9 mouse cellular contexts compared by ENCODE assay signal in the genomic region with DNA sequence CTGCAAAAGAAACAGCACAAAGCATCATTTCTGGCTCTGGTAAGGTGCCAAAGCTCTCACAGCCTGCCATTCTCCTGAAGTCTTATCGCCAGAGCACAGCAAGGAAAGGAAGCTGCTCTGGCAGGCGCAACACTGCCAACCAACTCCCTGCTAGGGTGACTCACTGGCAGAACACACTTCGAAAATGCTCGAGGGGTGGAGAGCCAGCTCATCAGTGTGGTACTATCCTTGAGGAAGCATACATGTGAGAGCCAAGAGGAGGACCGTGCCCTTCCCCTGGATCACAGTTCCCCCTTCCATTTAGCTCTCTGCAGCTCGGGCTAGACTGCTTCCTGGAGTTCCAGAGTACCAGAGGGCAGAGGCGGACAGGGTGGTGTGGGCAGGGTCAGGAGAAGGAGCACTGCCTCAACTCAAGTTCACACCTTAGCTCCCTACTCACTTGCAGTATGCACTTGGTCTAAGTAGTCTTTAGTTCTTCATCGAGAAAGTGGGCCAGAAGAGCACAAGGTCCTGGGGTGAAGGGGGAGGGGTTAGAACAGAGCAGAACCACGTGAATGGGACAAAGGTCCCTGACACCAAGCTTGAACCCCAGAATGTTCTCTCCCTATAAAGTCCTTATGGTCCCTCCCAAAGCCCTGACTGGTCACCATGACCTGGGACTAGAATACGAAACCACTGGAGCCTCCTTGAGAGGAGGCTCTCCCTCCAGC.
A peak's percentile ranks its signal among the peaks of the same experiment; 100 is the strongest.
DNase-seq lines count a peak whose midpoint lies in the region; ATAC-seq lines count a peak whose summit lies in the region.
"Had no signal": no experiment of that assay in that cellular context is flagged by ENCODE, and none has a peak within 500 bp of the region (broad histone marks: within the 10 kb centered on the region; RNA-seq: fewer than 3 reads in every experiment).

No protein-coding gene starts in this region.

- WGBS in hindbrain, embryonic 10.5 days = 88% methylated on average over 10 of the region's 10 CpGs
- WGBS in hindbrain, embryonic 11.5 days = 91% methylated on average over 10 of the region's 10 CpGs
- 77% methylated on average over 10 of the region's 10 CpGs for WGBS in hindbrain, embryonic 15.5 days
- WGBS in midbrain, embryonic 13.5 days = 83% methylated on average over 10 of the region's 10 CpGs

- no peaks in the 10 kb centered on the region for H3K9me3 ChIP-seq in hindbrain, embryonic 10.5 days
- no peaks in the 10 kb centered on the region for H3K9me3 ChIP-seq in hindbrain, embryonic 11.5 days (ENCODE audit: control insufficient read depth, low read length)
- no peaks in the 10 kb centered on the region for H3K9me3 ChIP-seq in hindbrain, embryonic 15.5 days
- no peaks in the 10 kb centered on the region for H3K9me3 ChIP-seq in midbrain, embryonic 13.5 days

- 0 out of 2 replicates have a peak overlapping the region, but pooled peaks have one; percentile 29 for H3K27ac ChIP-seq in hindbrain, embryonic 10.5 days
- no peak overlapping the region for H3K27ac ChIP-seq in hindbrain, embryonic 11.5 days (ENCODE audit: low read depth, low read length)
- peak overlapping the region; percentile 47; the same call in 1 of the 2 replicates for H3K27ac ChIP-seq in hindbrain, embryonic 15.5 days (replicated peaks)
- 0 out of 2 replicates have a peak overlapping the region, but pooled peaks have one; percentile 21 for H3K27ac ChIP-seq in midbrain, embryonic 13.5 days
- H3K27ac ChIP-seq: macrophage had no signal

- H3K9ac ChIP-seq in hindbrain, embryonic 11.5 days (ENCODE audit: low read depth, low read length) = no peak overlapping the region
- H3K9ac ChIP-seq in hindbrain, embryonic 15.5 days = no peak overlapping the region
- H3K9ac ChIP-seq in midbrain, embryonic 13.5 days (replicated peaks) = no peak overlapping the region

- DNase-seq in hindbrain, embryonic 10.5 days (ENCODE audit: low spot score) = no peak
- DNase-seq in hindbrain, embryonic 11.5 days (ENCODE audit: low spot score) = no peak
- DNase-seq in Muller cell, postnatal 12 days (ENCODE audit: inconsistent ontology term) = peak; percentile 52
- DNase-seq in spleen, adult 12 weeks (ENCODE audit: low spot score) = no peak
- no peak for DNase-seq in neural tube, embryonic 10.5 days (ENCODE audit: extremely low spot score, low spot score)

- H3K4me2 ChIP-seq in hindbrain, embryonic 11.5 days (replicated peaks; ENCODE audit: low read depth, low read length) = no peak overlapping the region
- H3K4me2 ChIP-seq in hindbrain, embryonic 15.5 days = no peak overlapping the region
- no peak overlapping the region for H3K4me2 ChIP-seq in midbrain, embryonic 13.5 days (replicated peaks)

- no peaks in the 10 kb centered on the region for H3K27me3 ChIP-seq in hindbrain, embryonic 10.5 days (ENCODE audit: insufficient read depth, poor library complexity, severe bottlenecking)
- H3K27me3 ChIP-seq in hindbrain, embryonic 11.5 days (ENCODE audit: control insufficient read depth, insufficient read depth, low read length) = no peaks in the 10 kb centered on the region
- no peaks in the 10 kb centered on the region for H3K27me3 ChIP-seq in hindbrain, embryonic 15.5 days
- no peaks in the 10 kb centered on the region for H3K27me3 ChIP-seq in midbrain, embryonic 13.5 days

- H3K4me3 ChIP-seq in hindbrain, embryonic 10.5 days = no peak overlapping the region
- H3K4me3 ChIP-seq in hindbrain, embryonic 11.5 days (ENCODE audit: low read depth, low read length) = no peak overlapping the region
- no peak overlapping the region for H3K4me3 ChIP-seq in hindbrain, embryonic 15.5 days
- H3K4me3 ChIP-seq in midbrain, embryonic 13.5 days (replicated peaks) = no peak overlapping the region

- peaks cover 44% of the 10 kb centered on the region for H3K36me3 ChIP-seq in hindbrain, embryonic 10.5 days
- no peaks in the 10 kb centered on the region for H3K36me3 ChIP-seq in hindbrain, embryonic 11.5 days (ENCODE audit: control insufficient read depth, insufficient read depth, low read length)
- H3K36me3 ChIP-seq in hindbrain, embryonic 15.5 days = no peaks in the 10 kb centered on the region; the same call in 1 of the 2 replicates
- H3K36me3 ChIP-seq in midbrain, embryonic 13.5 days = peaks cover 15% of the 10 kb centered on the region

- ATAC-seq in hindbrain, embryonic 11.5 days (ENCODE audit: low FRiP score) = no peak
- ATAC-seq in common myeloid progenitor, adult 5-6 weeks (replicated peaks; ENCODE audit: low read depth, poor library complexity, severe bottlenecking) = peak; percentile 92
- peak; percentile 23; the same call in 1 of the 2 replicates for ATAC-seq in hindbrain, embryonic 15.5 days (ENCODE audit: low FRiP score, low read depth)
- 0 out of 2 replicates have a peak, but pooled peaks have one; percentile 12 for ATAC-seq in midbrain, embryonic 13.5 days

- peaks cover 46% of the 10 kb centered on the region for H3K4me1 ChIP-seq in hindbrain, embryonic 10.5 days (replicated peaks)
- 0 out of 2 replicates have a peak, but pooled peaks cover 2% of the 10 kb centered on the region for H3K4me1 ChIP-seq in hindbrain, embryonic 11.5 days (replicated peaks; ENCODE audit: control insufficient read depth, insufficient read depth, low read length)
- H3K4me1 ChIP-seq in hindbrain, embryonic 15.5 days (replicated peaks) = peaks cover 36% of the 10 kb centered on the region
- peaks cover 54% of the 10 kb centered on the region for H3K4me1 ChIP-seq in midbrain, embryonic 13.5 days (replicated peaks)
